Mouse (Mus musculus): Measurements from ENCODE around the gene Tarbp2. TPM values are rescaled to one million over a fixed set of nuclear protein-coding genes. Genes with fewer than 3 reads are reported as not detected.
A peak's percentile ranks its signal among the peaks of the same experiment; 100 is the strongest.

Gene Tarbp2
- polyA plus RNA-seq, 1 experiment, result 47.5 TPM

- Histone ChIP-seq H3K4me3 (ENCODE audit: low read depth, low read length) (peak overlapping the region; percentile 90), H3K27ac (ENCODE audit: insufficient read depth, low read length) (no peak overlapping the region), H3K36me3 (ENCODE audit: control insufficient read depth, insufficient read depth, low read length, poor library complexity, severe bottlenecking) (peaks cover 46% of the 10 kb centered on the region), H3K9ac (ENCODE audit: low read depth, poor library complexity, severe bottlenecking) (peak overlapping the region; percentile 96), H3K4me1 (ENCODE audit: control insufficient read depth, insufficient read depth, low read length) (no peaks in the 10 kb centered on the region), H3K27me3 (ENCODE audit: control insufficient read depth, insufficient read depth, low read length, poor library complexity, severe bottlenecking) (no peaks in the 10 kb centered on the region), H3K9me3 (replicated peaks; ENCODE audit: control insufficient read depth, insufficient read depth, low read length, poor library complexity, severe bottlenecking) (peaks cover 7% of the 10 kb centered on the region)
- TF ChIP-seq CTCF (IDR thresholded peaks at IDR 0.05; ENCODE audit: low read depth, low read length), result no peak
- no peak for TF ChIP-seq POLR2A (IDR thresholded peaks at IDR 0.05; ENCODE audit: insufficient read depth, low read length)
- no peak for TF ChIP-seq EP300 (IDR thresholded peaks at IDR 0.05; ENCODE audit: insufficient read depth, low read depth, low read length)
Measured at GRCm38 (mm10) chr15:102471727-102472126, 46.3 kb upstream of the Tarbp2 start.

GRCm38 (mm10) chr15:102473246-102473645 lies 44.7 kb upstream of the Tarbp2 start:
- H3K27me3 ChIP-seq (ENCODE audit: control insufficient read depth, insufficient read depth, low read length, poor library complexity, severe bottlenecking), result no peaks in the 10 kb centered on the region
- no peaks in the 10 kb centered on the region for H3K4me1 ChIP-seq (ENCODE audit: control insufficient read depth, insufficient read depth, low read length)
- H3K9ac ChIP-seq (ENCODE audit: low read depth, poor library complexity, severe bottlenecking), result peak overlapping the region; percentile 14; the same call in 1 of the 2 replicates
- H3K4me3 ChIP-seq (ENCODE audit: low read depth, low read length), result no peak overlapping the region
- no peak overlapping the region for H3K27ac ChIP-seq (ENCODE audit: insufficient read depth, low read length)
- peaks cover 7% of the 10 kb centered on the region for H3K9me3 ChIP-seq (replicated peaks; ENCODE audit: control insufficient read depth, insufficient read depth, low read length, poor library complexity, severe bottlenecking)
- TF ChIP-seq EP300 (IDR thresholded peaks at IDR 0.05; ENCODE audit: insufficient read depth, low read depth, low read length) (no peak), CTCF (IDR thresholded peaks at IDR 0.05; ENCODE audit: low read depth, low read length) (no peak), POLR2A (IDR thresholded peaks at IDR 0.05; ENCODE audit: insufficient read depth, low read length) (no peak)
- H3K36me3 ChIP-seq (ENCODE audit: control insufficient read depth, insufficient read depth, low read length, poor library complexity, severe bottlenecking), result peaks cover 57% of the 10 kb centered on the region

- TF ChIP-seq EP300 (IDR thresholded peaks at IDR 0.05; ENCODE audit: insufficient read depth, low read depth, low read length) (no peak), CTCF (IDR thresholded peaks at IDR 0.05; ENCODE audit: low read depth, low read length) (no peak), POLR2A (IDR thresholded peaks at IDR 0.05; ENCODE audit: insufficient read depth, low read length) (no peak)
- Histone ChIP-seq H3K9me3 (replicated peaks; ENCODE audit: control insufficient read depth, insufficient read depth, low read length, poor library complexity, severe bottlenecking) (no peaks in the 10 kb centered on the region), H3K27me3 (ENCODE audit: control insufficient read depth, insufficient read depth, low read length, poor library complexity, severe bottlenecking) (no peaks in the 10 kb centered on the region), H3K27ac (ENCODE audit: insufficient read depth, low read length) (no peak overlapping the region), H3K4me1 (ENCODE audit: control insufficient read depth, insufficient read depth, low read length) (no peaks in the 10 kb centered on the region), H3K4me3 (ENCODE audit: low read depth, low read length) (no peak overlapping the region), H3K9ac (ENCODE audit: low read depth, poor library complexity, severe bottlenecking) (no peak overlapping the region), H3K36me3 (ENCODE audit: control insufficient read depth, insufficient read depth, low read length, poor library complexity, severe bottlenecking) (peaks cover 61% of the 10 kb centered on the region)
Measured at GRCm38 (mm10) chr15:102474520-102474919, 43.5 kb upstream of the Tarbp2 start.

- TF ChIP-seq EP300 (IDR thresholded peaks at IDR 0.05; ENCODE audit: insufficient read depth, low read depth, low read length), result no peak
- Histone ChIP-seq H3K9ac (ENCODE audit: low read depth, poor library complexity, severe bottlenecking) (no peak overlapping the region), H3K27ac (ENCODE audit: insufficient read depth, low read length) (no peak overlapping the region), H3K36me3 (ENCODE audit: control insufficient read depth, insufficient read depth, low read length, poor library complexity, severe bottlenecking) (peaks cover 86% of the 10 kb centered on the region), H3K27me3 (ENCODE audit: control insufficient read depth, insufficient read depth, low read length, poor library complexity, severe bottlenecking) (no peaks in the 10 kb centered on the region), H3K4me1 (ENCODE audit: control insufficient read depth, insufficient read depth, low read length) (no peaks in the 10 kb centered on the region), H3K4me3 (ENCODE audit: low read depth, low read length) (no peak overlapping the region), H3K9me3 (replicated peaks; ENCODE audit: control insufficient read depth, insufficient read depth, low read length, poor library complexity, severe bottlenecking) (no peaks in the 10 kb centered on the region)
Measured at GRCm38 (mm10) chr15:102483136-102483535, 34.9 kb upstream of the Tarbp2 start.

GRCm38 (mm10) chr15:102485853-102486252 lies 32.1 kb upstream of the Tarbp2 start:
- no peak for TF ChIP-seq CTCF (IDR thresholded peaks at IDR 0.05; ENCODE audit: low read depth, low read length)
- no peak for TF ChIP-seq EP300 (IDR thresholded peaks at IDR 0.05; ENCODE audit: insufficient read depth, low read depth, low read length)
- no peak for TF ChIP-seq POLR2A (IDR thresholded peaks at IDR 0.05; ENCODE audit: insufficient read depth, low read length)

GRCm38 (mm10) chr15:102487664-102488063 lies 30.3 kb upstream of the Tarbp2 start:
- no peaks in the 10 kb centered on the region for H3K9me3 ChIP-seq (replicated peaks; ENCODE audit: control insufficient read depth, insufficient read depth, low read length, poor library complexity, severe bottlenecking)
- no peaks in the 10 kb centered on the region for H3K4me1 ChIP-seq (ENCODE audit: control insufficient read depth, insufficient read depth, low read length)
- no peak overlapping the region for H3K27ac ChIP-seq (ENCODE audit: insufficient read depth, low read length)
- H3K4me3 ChIP-seq (ENCODE audit: low read depth, low read length), result no peak overlapping the region
- no peak overlapping the region for H3K9ac ChIP-seq (ENCODE audit: low read depth, poor library complexity, severe bottlenecking)
- peaks cover 89% of the 10 kb centered on the region for H3K36me3 ChIP-seq (ENCODE audit: control insufficient read depth, insufficient read depth, low read length, poor library complexity, severe bottlenecking)
- H3K27me3 ChIP-seq (ENCODE audit: control insufficient read depth, insufficient read depth, low read length, poor library complexity, severe bottlenecking), result no peaks in the 10 kb centered on the region
- no peak for TF ChIP-seq CTCF (IDR thresholded peaks at IDR 0.05; ENCODE audit: low read depth, low read length)
- no peak for TF ChIP-seq POLR2A (IDR thresholded peaks at IDR 0.05; ENCODE audit: insufficient read depth, low read length)
- TF ChIP-seq EP300 (IDR thresholded peaks at IDR 0.05; ENCODE audit: insufficient read depth, low read depth, low read length), result no peak

More at GRCm38 (mm10) chr15:102485853-102486252, 32.1 kb upstream of the Tarbp2 start:
- H3K27ac ChIP-seq (ENCODE audit: insufficient read depth, low read length), result no peak overlapping the region
- no peaks in the 10 kb centered on the region for H3K4me1 ChIP-seq (ENCODE audit: control insufficient read depth, insufficient read depth, low read length)
- H3K4me3 ChIP-seq (ENCODE audit: low read depth, low read length), result no peak overlapping the region
- H3K9me3 ChIP-seq (replicated peaks; ENCODE audit: control insufficient read depth, insufficient read depth, low read length, poor library complexity, severe bottlenecking), result no peaks in the 10 kb centered on the region
- H3K36me3 ChIP-seq (ENCODE audit: control insufficient read depth, insufficient read depth, low read length, poor library complexity, severe bottlenecking), result peaks cover 90% of the 10 kb centered on the region
- no peaks in the 10 kb centered on the region for H3K27me3 ChIP-seq (ENCODE audit: control insufficient read depth, insufficient read depth, low read length, poor library complexity, severe bottlenecking)
- H3K9ac ChIP-seq (ENCODE audit: low read depth, poor library complexity, severe bottlenecking), result no peak overlapping the region
